Mouse (Mus musculus) megakaryocyte, embryonic 14.5 days (primary cell): ENCODE data around the gene Tcte2. TPM values are rescaled to one million over a fixed set of nuclear protein-coding genes. Genes with fewer than 3 reads are reported as not detected.
"Not testable (repeated sequence)": the region's sequence is repeated elsewhere in the genome, so short reads cannot be mapped to it uniquely, and the experiment has no call there.

ENCODE experiments used
- H3K27me3 ChIP-seq: replicated peaks from 2 replicates; pipeline ENCODE3; 2012; ENCODE audit warnings: inconsistent platforms
- H3K36me3 ChIP-seq: replicated peaks from 2 replicates; pipeline ENCODE3; 2012; ENCODE audit warnings: low read length, inconsistent platforms, mixed read lengths
- H3K4me1 ChIP-seq: 2 replicates; pipeline ENCODE4 v1.6.1; 2012; ENCODE audit warnings: inconsistent platforms
- H3K4me3 ChIP-seq: replicated peaks from 2 replicates; pipeline ENCODE3; 2012; ENCODE audit warnings: moderate library complexity, mild to moderate bottlenecking, inconsistent platforms
- H3K9me3 ChIP-seq: 2 replicates; pipeline ENCODE4 v1.6.1; 2012; ENCODE audit warnings: inconsistent platforms
- FLI1 ChIP-seq: IDR thresholded peaks from 2 replicates; pipeline ENCODE4 v1.6.1; 2012; ENCODE audit warnings: low read length, inconsistent platforms, mixed read lengths
- GATA1 ChIP-seq: IDR thresholded peaks from 3 replicates; pipeline ENCODE4 v1.6.1; 2012; ENCODE audit warnings: mixed read lengths, low read length, inconsistent platforms, borderline replicate concordance
- polyA plus RNA-seq: library from polyadenylated mRNA; stranded (reverse); fragments of >175 nt; gene quantifications from 2 replicates; pipeline ENCODE4 v1.2.3, GENCODE M21; 2012; ENCODE audit warnings: low replicate concordance; ENCODE audit not compliant: insufficient read depth

Tcte2 gene
- not detected in 2 replicates for polyA plus RNA-seq

DNA sequence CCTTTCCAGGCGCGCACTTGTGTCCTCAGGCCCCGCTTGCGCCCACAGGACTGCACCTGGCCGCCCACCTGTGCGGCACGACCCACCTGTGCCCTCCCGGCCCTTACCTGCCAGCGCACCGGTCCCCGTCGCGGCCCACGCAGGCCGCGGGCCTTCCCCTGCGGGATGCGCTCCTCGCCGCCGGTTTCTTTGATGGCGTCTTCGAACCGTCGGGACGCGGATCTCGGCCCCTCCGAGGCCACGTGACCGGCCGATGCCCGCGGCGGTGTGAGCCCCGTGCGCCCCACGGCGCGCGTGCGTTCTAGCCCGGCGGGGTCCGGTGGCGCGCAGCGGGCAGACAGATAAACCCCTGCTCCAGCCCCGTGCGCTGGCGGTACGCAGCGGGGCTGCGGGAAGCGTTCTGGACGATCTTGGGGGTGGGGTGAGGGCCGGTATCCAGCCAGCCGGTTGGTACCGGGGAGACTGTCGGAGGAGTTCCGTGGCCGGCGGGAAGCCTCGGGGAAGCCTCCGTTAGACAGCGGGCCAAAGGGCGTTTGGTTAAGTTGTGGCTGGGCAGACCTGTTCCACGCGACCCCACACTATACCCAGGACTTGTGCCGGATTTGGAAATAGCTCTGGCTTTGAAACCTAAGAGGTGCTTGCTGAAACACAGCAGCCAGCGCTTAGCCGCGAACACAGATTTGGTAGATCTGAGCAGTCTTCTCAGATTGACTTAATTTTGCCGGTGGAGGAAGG, at the start of gene Tcte2:
Gene Tcte2, minus strand, starts transcription at position 647 of the 735 bp plus-strand sequence.
- peak within 1 kb of the TSS; percentile 92 for H3K4me3 ChIP-seq
- H3K36me3 ChIP-seq = no peaks in the 10 kb centered on the region
- peaks cover 68% of the 10 kb centered on the region for H3K27me3 ChIP-seq
- peaks cover 16% of the 10 kb centered on the region for H3K4me1 ChIP-seq
- no peak for TF ChIP-seq FLI1
- TF ChIP-seq GATA1 = no peak
- no peaks in the 10 kb centered on the region for H3K9me3 ChIP-seq

DNA sequence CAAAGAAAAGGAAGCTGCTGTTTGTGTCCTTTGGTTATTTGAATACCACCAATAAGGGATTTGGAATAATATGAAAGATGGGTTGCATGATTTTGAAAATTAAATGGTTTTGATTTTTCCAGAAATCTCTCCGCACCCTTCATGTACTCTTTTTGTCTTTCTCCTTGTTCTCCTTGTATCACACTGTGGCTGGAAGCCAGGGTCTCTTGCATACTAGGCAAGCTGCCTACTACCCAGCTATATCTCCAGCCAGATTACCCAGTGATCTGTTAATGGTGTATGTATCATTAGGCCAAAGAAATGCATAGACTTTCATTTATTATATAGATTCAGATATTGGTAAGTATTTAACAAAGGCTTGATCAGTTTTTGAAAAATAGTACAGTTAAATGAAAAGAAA, 44.4 kb upstream of the Tcte2 start:
- H3K4me1 ChIP-seq = no peaks in the 10 kb centered on the region
- no peaks in the 10 kb centered on the region for H3K27me3 ChIP-seq
- TF ChIP-seq FLI1 (no peak), GATA1 (no peak)
- H3K36me3 ChIP-seq = no peaks in the 10 kb centered on the region
- H3K4me3 ChIP-seq = no peak overlapping the region
- peaks cover 3% of the 10 kb centered on the region; the same call in 1 of the 2 replicates for H3K9me3 ChIP-seq

DNA sequence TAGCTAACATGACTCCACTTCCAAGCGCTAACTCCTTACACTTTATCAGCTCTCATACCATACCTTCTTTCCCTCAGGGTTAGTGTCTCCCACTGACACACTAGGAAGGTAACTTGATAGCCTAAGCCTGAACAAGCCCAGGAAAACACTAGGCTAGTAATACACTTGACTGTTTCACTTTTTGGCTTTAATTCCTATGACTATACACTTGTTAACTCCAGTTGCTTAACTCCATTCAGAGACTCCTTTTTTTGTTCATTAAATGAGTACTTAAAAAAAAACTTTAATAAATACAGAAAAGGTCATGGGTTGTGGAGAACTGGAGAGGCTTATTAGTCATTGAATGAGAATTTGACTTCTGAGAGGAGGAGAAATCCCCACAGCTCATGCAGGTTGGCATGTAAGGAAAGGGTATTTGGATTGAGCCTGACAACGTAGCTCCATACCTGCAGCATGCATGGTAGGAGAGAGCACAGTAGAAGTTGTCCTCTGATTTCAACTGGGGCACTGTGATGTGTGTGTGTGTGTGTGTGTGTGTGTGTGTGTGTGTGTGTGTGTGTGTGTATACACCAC, 41.3 kb upstream of the Tcte2 start:
- no peaks in the 10 kb centered on the region for H3K27me3 ChIP-seq
- H3K4me3 ChIP-seq = no peak overlapping the region
- peaks cover 6% of the 10 kb centered on the region; the same call in 1 of the 2 replicates for H3K9me3 ChIP-seq
- no peaks in the 10 kb centered on the region for H3K36me3 ChIP-seq
- H3K4me1 ChIP-seq = 0 out of 2 replicates have a peak, but pooled peaks cover 3% of the 10 kb centered on the region
- TF ChIP-seq GATA1 (no peak), FLI1 (no peak)

DNA sequence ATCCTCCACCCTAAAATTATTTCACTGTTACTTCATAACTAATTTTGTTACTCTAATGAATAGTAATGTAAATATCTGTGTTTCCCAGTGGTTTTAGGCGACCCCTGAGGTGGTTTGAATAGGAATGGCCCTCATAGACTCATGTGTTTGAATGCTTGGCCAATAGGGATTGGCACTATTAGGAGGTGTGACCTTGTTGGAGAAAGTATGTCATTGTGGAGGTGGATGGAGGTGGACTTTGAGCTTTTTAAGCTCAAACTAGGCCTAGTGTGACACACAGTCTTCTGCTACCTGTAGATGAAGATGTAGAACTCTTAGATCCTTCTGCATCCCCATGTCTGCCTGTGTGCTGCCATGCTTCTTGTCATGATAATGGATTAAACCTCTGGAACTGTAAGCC, 36.1 kb upstream of the Tcte2 start:
- H3K9me3 ChIP-seq = 0 out of 2 replicates have a peak, but pooled peaks cover 3% of the 10 kb centered on the region
- no peak overlapping the region for H3K4me3 ChIP-seq
- 0 out of 2 replicates have a peak, but pooled peaks cover 3% of the 10 kb centered on the region for H3K4me1 ChIP-seq
- no peaks in the 10 kb centered on the region for H3K27me3 ChIP-seq
- H3K36me3 ChIP-seq = no peaks in the 10 kb centered on the region
- TF ChIP-seq FLI1 = no peak
- TF ChIP-seq GATA1 = no peak

DNA sequence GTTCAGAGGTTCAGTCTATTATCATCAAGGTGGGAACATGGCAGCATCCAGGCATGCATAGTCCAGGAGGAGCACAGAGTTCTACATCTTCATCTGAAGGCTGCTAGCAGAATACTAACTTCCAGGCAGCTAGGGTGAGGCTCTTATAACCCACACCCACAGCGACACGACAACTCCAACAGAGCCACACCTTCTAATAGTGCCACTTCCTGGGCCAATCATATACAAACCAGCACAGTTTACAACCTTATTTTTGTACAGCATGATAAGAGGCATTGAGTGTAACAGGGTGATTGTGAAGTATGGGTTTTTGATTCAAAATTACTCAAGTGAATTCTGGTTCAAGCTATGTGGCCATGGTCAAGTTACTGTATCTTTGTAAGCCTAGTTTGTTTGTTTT, 28.4 kb upstream of the Tcte2 start:
- H3K4me1 ChIP-seq, H3K36me3 ChIP-seq, H3K4me3 ChIP-seq: not testable (repeated sequence)

DNA sequence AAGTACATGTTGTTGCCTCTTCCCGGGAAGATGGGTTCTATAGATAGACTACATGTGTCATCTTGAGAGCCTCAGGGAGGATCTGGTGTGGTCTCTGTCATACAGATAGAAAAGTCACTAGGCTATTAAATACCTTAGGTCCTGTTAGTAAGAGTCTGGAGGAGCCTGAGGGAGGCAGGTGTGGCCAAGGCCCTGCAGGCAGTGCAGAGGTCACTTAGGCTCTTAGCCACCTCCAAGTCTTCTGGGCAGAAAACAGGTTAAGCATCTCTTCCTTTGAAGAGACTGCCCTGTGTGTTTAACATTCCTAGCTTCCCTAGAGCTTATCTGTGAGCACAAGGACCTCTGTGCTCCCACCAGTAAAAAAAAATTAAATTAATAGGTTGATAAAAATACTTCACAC, 21.8 kb upstream of the Tcte2 start:
- Histone ChIP-seq H3K27me3 (peaks cover 2% of the 10 kb centered on the region), H3K4me3 (no peak overlapping the region), H3K36me3 (no peaks in the 10 kb centered on the region), H3K9me3 (no peaks in the 10 kb centered on the region), H3K4me1 (0 out of 2 replicates have a peak, but pooled peaks cover 1% of the 10 kb centered on the region)
- no peak for TF ChIP-seq GATA1
- TF ChIP-seq FLI1 = no peak

More for the DNA sequence above, 28.4 kb upstream of the Tcte2 start:
- H3K27me3 ChIP-seq, H3K9me3 ChIP-seq: not testable (repeated sequence)

DNA sequence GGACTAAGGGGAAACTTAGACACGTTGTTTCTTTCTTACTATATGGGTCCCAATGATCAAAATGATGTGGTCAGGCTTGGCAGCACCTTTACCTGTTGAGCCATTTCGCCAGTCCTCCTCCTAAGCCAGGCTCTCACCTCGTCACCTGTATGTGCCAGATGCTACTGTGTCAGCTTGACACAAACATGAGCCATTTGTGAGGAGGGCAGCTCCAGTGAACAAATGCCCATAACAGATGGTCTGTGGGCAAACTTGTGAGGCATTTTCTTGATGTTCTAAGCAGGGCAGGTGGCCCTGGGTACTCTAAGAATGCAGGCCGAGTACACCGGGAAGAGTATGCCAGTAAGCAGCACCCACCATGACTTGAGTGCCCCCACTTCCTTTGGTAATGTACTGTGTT, 20.3 kb upstream of the Tcte2 start:
- TF ChIP-seq GATA1 = no peak
- no peak for TF ChIP-seq FLI1
- peaks cover 2% of the 10 kb centered on the region for H3K27me3 ChIP-seq
- 0 out of 2 replicates have a peak, but pooled peaks cover 3% of the 10 kb centered on the region for H3K4me1 ChIP-seq
- H3K4me3 ChIP-seq = no peak overlapping the region
- no peaks in the 10 kb centered on the region for H3K9me3 ChIP-seq
- H3K36me3 ChIP-seq = no peaks in the 10 kb centered on the region

DNA sequence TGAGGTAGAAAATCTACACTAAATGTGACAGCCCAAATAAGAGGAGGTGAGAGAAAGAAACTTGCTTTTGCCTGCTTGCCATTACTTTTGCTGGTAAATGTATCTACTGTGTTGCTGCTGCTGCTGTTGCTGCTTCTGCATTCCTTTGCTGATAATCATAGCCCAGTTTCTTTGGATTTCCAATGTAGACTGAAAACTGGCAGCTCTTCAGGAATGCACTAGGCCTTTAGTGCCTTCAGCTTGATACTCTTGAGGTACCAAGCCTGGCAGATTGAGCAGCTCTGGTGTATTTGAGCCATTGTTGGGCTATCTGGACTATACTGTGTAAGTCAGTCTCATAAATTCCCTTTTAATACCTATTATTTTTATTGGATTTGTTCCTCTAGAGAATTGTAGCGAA, 17.2 kb upstream of the Tcte2 start:
- H3K27me3 ChIP-seq = no peaks in the 10 kb centered on the region
- 0 out of 2 replicates have a peak, but pooled peaks cover 3% of the 10 kb centered on the region for H3K4me1 ChIP-seq
- TF ChIP-seq FLI1 = no peak
- no peak for TF ChIP-seq GATA1
- no peaks in the 10 kb centered on the region for H3K9me3 ChIP-seq
- no peak overlapping the region for H3K4me3 ChIP-seq
- no peaks in the 10 kb centered on the region for H3K36me3 ChIP-seq

DNA sequence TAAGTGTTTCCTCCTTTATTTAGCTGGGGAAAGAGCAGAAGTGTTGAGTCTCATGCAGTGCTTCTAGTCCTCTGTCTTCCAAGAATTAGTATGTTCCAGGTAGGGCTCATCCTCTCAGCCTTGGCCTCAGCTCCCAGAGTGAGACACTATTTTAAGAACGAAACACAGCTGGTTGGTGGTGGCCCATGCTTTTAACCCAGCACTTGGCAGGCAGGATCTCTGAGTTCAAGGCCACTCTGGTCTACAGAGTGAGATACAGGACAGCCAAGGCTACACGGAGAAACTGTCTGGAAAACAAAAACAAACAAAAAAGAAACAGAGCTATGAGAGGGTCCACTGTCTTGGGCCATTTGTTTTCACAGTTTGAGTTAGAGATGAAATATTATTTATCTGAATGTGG, 16.1 kb upstream of the Tcte2 start:
- no peaks in the 10 kb centered on the region for H3K9me3 ChIP-seq
- no peaks in the 10 kb centered on the region for H3K36me3 ChIP-seq
- 0 out of 2 replicates have a peak, but pooled peaks cover 3% of the 10 kb centered on the region for H3K4me1 ChIP-seq
- no peaks in the 10 kb centered on the region for H3K27me3 ChIP-seq
- TF ChIP-seq FLI1 = no peak
- no peak for TF ChIP-seq GATA1
- no peak overlapping the region for H3K4me3 ChIP-seq

DNA sequence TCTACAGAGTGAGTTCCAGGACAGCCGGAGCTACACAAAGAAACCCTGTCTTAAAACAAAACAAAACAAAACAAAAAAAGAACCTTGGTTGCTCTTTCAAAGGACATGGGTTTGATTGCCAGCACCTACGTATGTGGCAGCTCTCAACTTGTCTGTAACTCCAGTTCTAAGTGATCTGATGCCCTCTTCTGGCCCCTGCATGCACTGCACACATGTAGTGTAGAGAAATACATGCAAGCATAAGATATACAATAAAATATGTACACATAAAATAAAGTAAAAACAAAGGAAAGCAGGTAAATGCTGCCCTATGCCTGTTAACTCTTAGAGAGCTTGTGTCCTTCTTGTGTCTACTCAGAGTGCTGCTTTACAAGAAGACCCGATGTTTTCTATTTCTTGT, 7.6 kb upstream of the Tcte2 start:
- Histone ChIP-seq H3K9me3 (peaks cover 3% of the 10 kb centered on the region; the same call in 1 of the 2 replicates), H3K4me3 (no peak overlapping the region), H3K4me1 (no peaks in the 10 kb centered on the region), H3K36me3 (no peaks in the 10 kb centered on the region), H3K27me3 (peaks cover 16% of the 10 kb centered on the region)
- TF ChIP-seq FLI1 (no peak), GATA1 (no peak)
